Mouse (Mus musculus) monocyte, adult 5-6 weeks (primary cell): ENCODE data around the gene Tuba1b. TPM values are rescaled to one million over a fixed set of nuclear protein-coding genes. Genes with fewer than 3 reads are reported as not detected.

Experiments
- ATAC-seq: fragments of 153-309, 156-312 bp; replicated peaks from 2 replicates; pipeline ENCODE4 v1.8.0; 2017; ENCODE audit warnings: mild to moderate bottlenecking; ENCODE audit not compliant: low TSS enrichment, insufficient number of reproducible peaks, severe bottlenecking, poor library complexity, low FRiP score
- total RNA-seq: library from RNA; stranded (forward); fragments of 200-1000, 200-491, 200-594 nt; gene quantifications from 3 replicates; pipeline ENCODE4 v1.2.3, GENCODE M21; 2017

Tuba1b gene
- total RNA-seq, 1 experiment from 2014 or later: 86.5 TPM

GRCm38 (mm10) chr15:98895635-98896589 lies 38.5 kb downstream of the Tuba1b start:
- ATAC-seq: no peak

GRCm38 (mm10) chr15:98894746-98895634 lies 39.4 kb downstream of the Tuba1b start:
- no peak for ATAC-seq

DNA sequence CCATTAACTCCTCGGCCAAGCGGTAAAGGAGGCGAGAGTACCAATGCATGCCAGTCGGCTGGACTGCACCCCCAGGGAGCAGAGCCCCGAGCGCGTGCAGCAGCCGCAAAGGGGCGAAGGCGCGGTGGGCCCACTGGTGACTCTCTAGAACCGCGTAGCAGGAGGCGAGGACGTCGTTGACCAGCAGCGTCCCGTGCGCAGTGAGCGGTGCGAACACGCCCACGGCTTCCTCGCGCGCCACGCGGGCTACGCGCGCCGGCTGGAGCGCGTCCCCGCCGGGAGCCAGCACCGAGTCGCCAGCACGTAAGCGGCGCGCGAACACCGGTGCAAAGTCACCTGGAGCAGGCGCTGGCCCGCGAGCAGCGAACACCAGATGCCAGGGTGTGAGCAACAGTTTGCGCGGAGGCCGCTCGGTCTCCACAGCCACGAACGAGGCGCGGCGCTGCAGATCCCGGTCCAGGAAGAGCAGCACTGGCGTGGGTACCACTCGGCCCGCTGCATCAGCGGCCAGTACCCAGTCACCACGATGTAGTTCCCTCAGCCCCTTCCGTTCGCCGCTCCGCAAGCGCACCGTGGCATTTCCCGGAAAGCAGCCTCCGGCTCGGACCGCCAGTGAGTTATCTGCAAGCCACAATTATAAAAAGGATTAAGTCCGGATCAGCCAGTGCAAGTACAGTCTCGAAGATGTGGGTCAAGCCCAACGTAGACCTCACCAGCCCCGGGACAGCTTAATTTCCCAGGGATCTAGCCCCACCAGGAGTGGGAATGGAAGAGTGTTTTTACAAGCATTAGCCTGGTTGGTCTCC lies 40.2 kb downstream of the Tuba1b start, which contains the start of gene Rhebl1:
TSS of gene Rhebl1 (minus strand) at position 601 of the 806 bp plus-strand sequence.
- no peak for ATAC-seq

GRCm38 (mm10) chr15:98893036-98893435 lies 41.3 kb downstream of the Tuba1b start:
- ATAC-seq: no peak

DNA sequence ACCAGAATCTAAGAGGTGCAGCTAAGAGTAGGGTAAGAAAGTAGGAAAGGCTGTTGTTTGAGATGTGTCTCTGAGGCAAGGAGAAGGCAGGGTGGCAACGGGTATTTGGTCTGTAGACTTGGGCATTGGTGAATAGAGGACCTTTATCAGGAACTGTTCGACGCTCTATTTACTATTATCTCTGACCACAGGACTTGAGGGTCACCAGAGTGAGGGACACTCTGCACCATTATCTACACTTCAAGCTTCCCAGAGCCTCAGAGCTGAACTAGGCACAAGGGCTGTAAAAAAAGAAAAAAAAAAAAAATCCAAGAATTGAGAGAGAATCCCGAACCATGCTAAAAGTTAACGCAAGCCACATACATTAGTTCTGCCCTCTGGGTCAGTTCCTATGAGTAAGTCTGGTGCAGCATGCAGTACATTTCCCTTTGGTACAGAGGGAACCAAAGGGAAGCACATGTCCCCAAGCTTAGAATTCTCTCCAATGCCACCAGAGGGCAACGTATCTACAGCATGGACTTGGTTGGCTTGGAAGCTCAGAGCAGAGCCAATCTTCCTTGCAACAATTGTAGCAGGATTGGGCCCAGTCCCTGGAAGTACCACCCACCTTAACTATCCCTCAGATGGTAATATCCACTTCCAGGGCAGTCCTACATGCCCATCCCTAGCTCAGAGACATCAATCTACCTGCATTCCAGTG lies 42.3 kb downstream of the Tuba1b start:
- peak; percentile 64 for ATAC-seq

- no peak for ATAC-seq
These were observed 43.1 kb downstream of the Tuba1b start for GRCm38 (mm10) chr15:98891198-98891742.

DNA sequence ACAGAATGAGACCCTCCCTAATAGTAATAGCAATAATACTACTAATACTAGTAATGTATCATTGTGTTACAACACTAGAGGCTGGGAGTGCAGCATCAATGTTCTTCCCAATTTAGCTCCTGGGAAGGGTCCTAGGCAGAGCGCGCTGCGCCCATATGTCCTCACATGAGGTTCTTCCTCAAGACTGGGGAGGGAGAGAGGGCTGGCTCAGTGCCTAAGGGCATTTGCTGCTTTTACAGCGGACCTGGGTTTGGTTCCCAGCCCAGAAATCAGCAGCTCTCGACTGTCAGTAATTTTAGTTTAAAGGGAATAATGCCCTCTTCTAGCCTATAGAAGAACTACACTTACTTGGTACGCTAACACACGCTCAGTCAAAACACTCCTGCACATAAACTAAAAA lies 46.8 kb downstream of the Tuba1b start:
- no peak for ATAC-seq

DNA sequence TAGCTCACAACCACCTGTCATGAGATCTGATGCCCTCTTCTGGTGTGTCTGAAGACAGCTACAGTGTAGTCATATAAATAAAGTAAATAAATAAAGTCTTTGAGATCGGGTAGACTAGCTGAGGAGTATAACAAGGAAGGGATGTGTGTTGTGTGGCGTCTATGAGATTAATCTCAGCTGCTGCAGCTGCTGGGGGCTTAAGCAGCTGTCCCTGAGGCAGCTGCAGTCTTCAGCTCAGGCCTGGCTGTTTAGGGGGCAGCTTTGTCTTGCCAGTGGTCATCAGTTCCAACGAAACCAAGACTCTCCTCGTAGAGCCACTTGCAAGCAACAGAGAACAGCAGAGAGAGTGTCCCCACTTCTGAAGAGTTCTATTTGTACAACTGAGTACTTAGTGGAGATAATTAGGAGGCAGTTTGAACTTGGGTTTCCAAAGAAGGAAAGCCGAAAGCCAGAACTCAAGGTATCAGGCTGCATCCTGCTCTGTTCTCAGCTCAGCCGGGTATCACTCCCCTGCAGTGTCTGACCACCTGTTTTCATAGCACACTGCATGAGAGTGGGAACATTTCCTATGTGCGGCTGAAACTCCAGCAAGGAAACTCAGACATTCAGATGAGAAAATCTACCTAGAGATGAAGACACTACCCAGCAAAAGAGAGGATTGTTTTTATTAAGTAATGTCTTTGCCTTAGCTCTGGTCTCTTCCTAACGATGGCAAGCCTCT lies 47.5 kb downstream of the Tuba1b start:
- no peak for ATAC-seq

DNA sequence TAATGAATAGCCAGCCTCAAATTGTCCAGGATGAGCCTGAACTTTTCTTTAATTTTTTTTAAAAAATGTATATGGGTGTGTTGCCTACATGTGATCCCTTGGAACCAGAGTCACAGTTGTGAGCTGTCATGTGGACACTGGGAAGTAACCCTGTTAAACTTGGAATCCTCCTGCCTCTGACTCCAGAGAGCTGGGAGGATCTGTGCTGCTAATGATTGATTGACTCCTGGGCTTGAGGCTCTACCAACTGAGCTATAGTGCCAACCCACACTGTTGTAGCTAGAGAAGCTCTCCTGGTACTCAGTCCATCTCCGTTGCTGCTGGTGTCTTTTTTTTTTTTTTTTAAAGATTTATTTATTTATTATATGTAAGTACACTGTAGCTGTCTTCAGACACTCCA lies 50.3 kb downstream of the Tuba1b start:
- no peak for ATAC-seq

GRCm38 (mm10) chr15:98883661-98884060 lies 50.7 kb downstream of the Tuba1b start:
- no peak for ATAC-seq

- ATAC-seq: no peak
These were observed 52.7 kb downstream of the Tuba1b start for GRCm38 (mm10) chr15:98881656-98882008.

Other genes starting within 250 kb of the Tuba1b start
- gene Ccdc65, start 226.4 kb downstream of the Tuba1b start, total RNA-seq: not detected in 3 replicates
- 0.11 to 2.2 TPM in 2 of 3 replicates, not detected in the other for gene Fkbp11, start 206.4 kb downstream of the Tuba1b start, total RNA-seq
- 27.4 to 48.6 TPM (median 30.8 TPM) in 3 replicates for gene Arf3, start 171.4 kb downstream of the Tuba1b start, total RNA-seq
- gene Wnt10b, start 156.4 kb downstream of the Tuba1b start, total RNA-seq: not detected in 3 replicates
- gene Wnt1, start 144.7 kb downstream of the Tuba1b start, total RNA-seq: not detected in 3 replicates
- not detected in 3 replicates for gene Ddn, start 125.1 kb downstream of the Tuba1b start, total RNA-seq
- 128 to 132 TPM (median 132 TPM) in 3 replicates for gene Prkag1, start 103.0 kb downstream of the Tuba1b start, total RNA-seq
- gene Kmt2d, start 63.4 kb downstream of the Tuba1b start, total RNA-seq: 39.4 to 138 TPM (median 45.1 TPM) in 3 replicates
- 6.0 to 15.1 TPM (median 14.2 TPM) in 3 replicates for gene Rhebl1, start 40.0 kb downstream of the Tuba1b start, total RNA-seq
- gene Dhh, start 36.0 kb downstream of the Tuba1b start, total RNA-seq: 0.19 TPM in 1 of 3 replicates, not detected in the others
- 54.7 to 97.4 TPM (median 92.2 TPM) in 3 replicates for gene Lmbr1l, start 16.3 kb downstream of the Tuba1b start, total RNA-seq
- gene Gm49450, start 19.0 kb upstream of the Tuba1b start, total RNA-seq: 12.2 to 56.4 TPM in 2 of 3 replicates, not detected in the other
- 79.8 to 96.7 TPM (median 88.2 TPM) in 3 replicates for gene Tuba1a, start 19.1 kb upstream of the Tuba1b start, total RNA-seq
- 104 to 150 TPM (median 116 TPM) in 3 replicates for gene Tuba1c, start 95.3 kb upstream of the Tuba1b start, total RNA-seq
- 1.1 TPM in 1 of 3 replicates, not detected in the others for gene Prph, start 120.6 kb upstream of the Tuba1b start, total RNA-seq
- gene Troap, start 140.0 kb upstream of the Tuba1b start, total RNA-seq: 2.3 to 3.6 TPM in 2 of 3 replicates, not detected in the other
- gene C1ql4, start 153.3 kb upstream of the Tuba1b start, total RNA-seq: not detected in 3 replicates
- not detected in 3 replicates for gene Dnajc22, start 158.6 kb upstream of the Tuba1b start, total RNA-seq
- not detected in 3 replicates for gene Spats2, start 191.4 kb upstream of the Tuba1b start, total RNA-seq